Mouse (Mus musculus) hindbrain, embryonic 14.5 days (tissue): Measurements from ENCODE around the gene Pabpc6. TPM values are rescaled to one million over a fixed set of nuclear protein-coding genes. Genes with fewer than 3 reads are reported as not detected.

Source experiments
- ATAC-seq: fragments of 200-750 bp; cut with Nextera tagmentation; 2 replicates; pipeline ENCODE4 v1.8.0; 2017; ENCODE audit warnings: moderate number of reproducible peaks, mild to moderate bottlenecking, moderate TSS enrichment, moderate library complexity; ENCODE audit not compliant: low FRiP score
- DNase-seq: peaks from one replicate; pipeline ENCODE4 v3.0.0-alpha.2; 2015; ENCODE audit warnings: low spot score
- H3K27ac ChIP-seq: fragments of 300-500 bp; sonication (generic); 2 replicates; pipeline ENCODE4 v1.5.1; 2014; ENCODE audit warnings: mild to moderate bottlenecking, moderate library complexity
- H3K27me3 ChIP-seq: fragments of 300-500 bp; sonication (generic); 2 replicates; pipeline ENCODE4 v1.6.1; 2014; ENCODE audit warnings: mild to moderate bottlenecking, low read length, mixed read lengths; ENCODE audit not compliant: control insufficient read depth, insufficient read depth
- H3K36me3 ChIP-seq: fragments of 300-500 bp; sonication (generic); replicated peaks from 2 replicates; pipeline ENCODE4 v1.6.1; 2014; ENCODE audit not compliant: control insufficient read depth, insufficient read depth
- H3K4me1 ChIP-seq: fragments of 300-500 bp; sonication (generic); replicated peaks from 2 replicates; pipeline ENCODE4 v1.6.1; 2014; ENCODE audit warnings: antibody characterized with exemption, low read length, mixed read lengths; ENCODE audit not compliant: control insufficient read depth, insufficient read depth
- H3K4me2 ChIP-seq: fragments of 300-500 bp; sonication (generic); replicated peaks from 2 replicates; pipeline ENCODE4 v1.6.1; 2014; ENCODE audit warnings: mild to moderate bottlenecking, moderate library complexity
- H3K4me3 ChIP-seq: fragments of 300-500 bp; sonication (generic); replicated peaks from 2 replicates; pipeline ENCODE4 v1.5.1; 2014; ENCODE audit warnings: mild to moderate bottlenecking, low read length
- H3K9ac ChIP-seq: fragments of 300-500 bp; sonication (generic); 2 replicates; pipeline ENCODE4 v1.6.1; 2014
- H3K9me3 ChIP-seq: fragments of 300-500 bp; sonication (generic); 2 replicates; pipeline ENCODE4 v1.6.1; 2016; ENCODE audit warnings: low read length; ENCODE audit not compliant: control insufficient read depth
- polyA plus RNA-seq: library from polyadenylated mRNA; unstranded; fragments of >200 nt; fragmentation: Nextera tagmentation; extraction: Ambion mirVana; gene quantifications from 2 replicates; pipeline ENCODE4 v1.2.1, GENCODE M21; 2014

The Pabpc6 gene
- polyA plus RNA-seq, 1 experiment from 2014 or later, result not detected

DNA sequence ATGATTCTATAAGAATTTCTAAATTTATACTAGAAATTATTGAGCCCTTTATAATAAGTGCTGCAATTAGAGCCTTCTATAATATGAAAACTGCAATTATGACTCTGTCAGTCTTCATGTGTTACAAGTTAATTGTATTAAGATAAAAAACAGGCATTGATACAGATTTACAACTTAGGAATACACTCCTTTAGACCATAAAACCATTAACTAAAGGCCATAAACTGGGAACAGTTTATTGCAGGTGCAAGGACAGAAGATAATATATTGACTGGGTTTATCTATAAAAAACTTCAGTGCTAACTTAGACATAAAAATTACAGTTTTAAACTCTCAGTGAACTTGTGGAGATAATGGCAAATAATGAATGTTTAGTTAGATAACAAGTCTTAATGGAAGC is 42.5 kb downstream of the Pabpc6 start:
- H3K36me3 ChIP-seq, result no peaks in the 10 kb centered on the region
- no peaks in the 10 kb centered on the region for H3K9me3 ChIP-seq
- ATAC-seq (no peak), DNase-seq (no peak)
- H3K27me3 ChIP-seq, result no peaks in the 10 kb centered on the region
- no peak overlapping the region for H3K9ac ChIP-seq
- H3K4me2 ChIP-seq, result no peak overlapping the region
- no peak overlapping the region for H3K27ac ChIP-seq
- no peak overlapping the region for H3K4me3 ChIP-seq
- H3K4me1 ChIP-seq, result no peaks in the 10 kb centered on the region

Other genes with a start within 250 kb of the Pabpc6 start
- not detected in 2 replicates for gene Gm17728, start 247.7 kb downstream of the Pabpc6 start, polyA plus RNA-seq